Mouse (Mus musculus): ENCODE results near the gene Tbx1. TPM values are rescaled to one million over a fixed set of nuclear protein-coding genes. Genes with fewer than 3 reads are reported as not detected.

Tbx1 gene
- polyA plus RNA-seq, 2 experiments = 8.7 to 12.1 TPM

DNA sequence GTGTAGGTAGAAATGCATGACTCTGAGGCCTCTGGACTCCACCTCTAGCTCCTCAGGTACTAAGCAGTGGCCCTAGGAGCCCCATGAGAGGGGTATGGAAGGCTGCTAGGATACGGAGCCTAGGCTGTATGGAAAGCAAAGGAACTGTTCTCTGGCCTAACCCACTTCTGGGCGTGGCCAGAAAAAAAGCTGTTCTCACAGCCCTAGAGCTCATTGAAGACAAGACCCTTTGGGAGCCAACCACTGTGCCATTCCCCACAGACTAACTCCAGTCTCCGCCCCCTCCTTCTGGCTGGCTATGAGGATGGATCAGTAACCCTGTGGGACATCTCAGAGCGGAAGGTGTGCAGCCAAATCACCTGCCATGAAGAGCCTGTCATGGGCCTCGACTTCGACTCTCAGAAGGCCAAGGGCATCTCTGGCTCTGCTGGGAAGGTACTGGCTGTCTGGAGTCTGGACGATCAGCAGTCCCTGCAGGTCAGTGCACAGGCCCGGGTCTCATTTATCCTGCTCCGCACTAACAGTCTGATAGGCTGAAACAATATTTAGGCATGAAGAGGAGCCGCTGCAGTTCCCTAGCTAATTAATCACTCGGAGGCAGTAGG, 38.3 kb downstream of the Tbx1 start:
- ATAC-seq (ENCODE audit: low FRiP score, low read depth) = no peak
- Histone ChIP-seq H3K36me3 (ENCODE audit: control insufficient read depth, insufficient read depth, low read length) (no peaks in the 10 kb centered on the region), H3K4me1 (ENCODE audit: control insufficient read depth, insufficient read depth, low read length) (peaks cover 17% of the 10 kb centered on the region), H3K4me2 (replicated peaks; ENCODE audit: low read depth, low read length, severe bottlenecking) (no peak overlapping the region), H3K9me3 (ENCODE audit: control insufficient read depth, low read length) (no peaks in the 10 kb centered on the region), H3K27me3 (ENCODE audit: control insufficient read depth, insufficient read depth, low read length) (no peaks in the 10 kb centered on the region), H3K27ac (replicated peaks; ENCODE audit: low read depth, low read length) (no peak overlapping the region), H3K4me3 (replicated peaks; ENCODE audit: low read length) (no peak overlapping the region), H3K9ac (ENCODE audit: low read depth, low read length, severe bottlenecking) (no peak overlapping the region)
- no peak for DNase-seq (ENCODE audit: low spot score)
- WGBS = 63% methylated on average over 11 of the region's 11 CpGs
- no peak for TF ChIP-seq POLR2A (IDR thresholded peaks at IDR 0.05; ENCODE audit: borderline replicate concordance, extremely low read depth, insufficient read depth, insufficient read length)

DNA sequence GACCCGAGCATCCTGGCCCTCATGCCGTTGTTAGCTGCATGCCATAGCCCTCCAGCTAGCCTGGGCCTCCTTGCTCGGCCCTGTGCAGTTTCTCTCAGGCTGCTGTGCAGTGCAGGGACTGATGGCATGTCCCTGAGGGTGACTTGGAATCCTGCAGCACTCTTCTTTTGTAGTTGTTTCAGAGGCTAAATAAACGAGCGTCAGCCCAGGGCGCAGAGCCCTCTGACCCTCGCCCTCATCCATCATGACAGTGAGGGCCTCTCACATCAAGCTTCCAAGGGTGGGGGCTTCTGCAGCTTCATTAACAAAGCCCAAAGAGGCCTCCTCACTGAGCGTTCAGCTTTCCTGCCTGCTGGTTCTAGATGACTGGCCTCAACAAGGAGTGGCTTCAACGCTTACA, 38.9 kb downstream of the Tbx1 start:
- Histone ChIP-seq H3K4me3 (replicated peaks; ENCODE audit: low read length) (no peak overlapping the region), H3K4me1 (ENCODE audit: control insufficient read depth, insufficient read depth, low read length) (peaks cover 17% of the 10 kb centered on the region), H3K9ac (ENCODE audit: low read depth, low read length, severe bottlenecking) (no peak overlapping the region), H3K27ac (replicated peaks; ENCODE audit: low read depth, low read length) (no peak overlapping the region), H3K27me3 (ENCODE audit: control insufficient read depth, insufficient read depth, low read length) (no peaks in the 10 kb centered on the region), H3K9me3 (ENCODE audit: control insufficient read depth, low read length) (no peaks in the 10 kb centered on the region), H3K36me3 (ENCODE audit: control insufficient read depth, insufficient read depth, low read length) (no peaks in the 10 kb centered on the region), H3K4me2 (replicated peaks; ENCODE audit: low read depth, low read length, severe bottlenecking) (no peak overlapping the region)
- 39% methylated on average over 9 of the region's 9 CpGs for WGBS
- DNase-seq (ENCODE audit: low spot score) (no peak), ATAC-seq (ENCODE audit: low FRiP score, low read depth) (no peak)
- TF ChIP-seq POLR2A (IDR thresholded peaks at IDR 0.05; ENCODE audit: borderline replicate concordance, extremely low read depth, insufficient read depth, insufficient read length) = no peak

GRCm38 (mm10) chr16:18547891-18548290, 42.6 kb downstream of the Tbx1 start:
- ATAC-seq (ENCODE audit: low FRiP score, low read depth) = no peak
- H3K9me3 ChIP-seq (ENCODE audit: control insufficient read depth, low read length) = no peaks in the 10 kb centered on the region
- no peaks in the 10 kb centered on the region for H3K4me1 ChIP-seq (ENCODE audit: control insufficient read depth, insufficient read depth, low read length)
- H3K27me3 ChIP-seq (ENCODE audit: control insufficient read depth, insufficient read depth, low read length) = no peaks in the 10 kb centered on the region
- WGBS = 72% methylated on average over 5 of the region's 5 CpGs
- H3K4me3 ChIP-seq (replicated peaks; ENCODE audit: low read length) = no peak overlapping the region
- TF ChIP-seq POLR2A (IDR thresholded peaks at IDR 0.05; ENCODE audit: borderline replicate concordance, extremely low read depth, insufficient read depth, insufficient read length) = no peak
- H3K27ac ChIP-seq (replicated peaks; ENCODE audit: low read depth, low read length) = no peak overlapping the region
- no peak for DNase-seq (ENCODE audit: low spot score)
- no peak overlapping the region for H3K9ac ChIP-seq (ENCODE audit: low read depth, low read length, severe bottlenecking)
- no peaks in the 10 kb centered on the region for H3K36me3 ChIP-seq (ENCODE audit: control insufficient read depth, insufficient read depth, low read length)
- H3K4me2 ChIP-seq (replicated peaks; ENCODE audit: low read depth, low read length, severe bottlenecking) = no peak overlapping the region

GRCm38 (mm10) chr16:18543151-18543829, 47.2 kb downstream of the Tbx1 start:
- Histone ChIP-seq H3K9me3 (ENCODE audit: control insufficient read depth, low read length) (no peaks in the 10 kb centered on the region), H3K36me3 (ENCODE audit: control insufficient read depth, insufficient read depth, low read length) (no peaks in the 10 kb centered on the region), H3K9ac (ENCODE audit: low read depth, low read length, severe bottlenecking) (no peak overlapping the region), H3K4me3 (replicated peaks; ENCODE audit: low read length) (no peak overlapping the region), H3K27ac (replicated peaks; ENCODE audit: low read depth, low read length) (no peak overlapping the region), H3K4me1 (ENCODE audit: control insufficient read depth, insufficient read depth, low read length) (no peaks in the 10 kb centered on the region), H3K4me2 (replicated peaks; ENCODE audit: low read depth, low read length, severe bottlenecking) (no peak overlapping the region), H3K27me3 (ENCODE audit: control insufficient read depth, insufficient read depth, low read length) (no peaks in the 10 kb centered on the region)
- ATAC-seq (ENCODE audit: low FRiP score, low read depth) (0 out of 2 replicates have a peak, but pooled peaks have one; percentile 19), DNase-seq (ENCODE audit: low spot score) (no peak)
- 63% methylated on average over 8 of the region's 8 CpGs for WGBS
- TF ChIP-seq POLR2A (IDR thresholded peaks at IDR 0.05; ENCODE audit: borderline replicate concordance, extremely low read depth, insufficient read depth, insufficient read length) = no peak

- Histone ChIP-seq H3K9me3 (ENCODE audit: control insufficient read depth, low read length) (no peaks in the 10 kb centered on the region), H3K9ac (ENCODE audit: low read depth, low read length, severe bottlenecking) (no peak overlapping the region), H3K36me3 (ENCODE audit: control insufficient read depth, insufficient read depth, low read length) (no peaks in the 10 kb centered on the region), H3K4me2 (replicated peaks; ENCODE audit: low read depth, low read length, severe bottlenecking) (no peak overlapping the region), H3K27me3 (ENCODE audit: control insufficient read depth, insufficient read depth, low read length) (no peaks in the 10 kb centered on the region), H3K4me3 (replicated peaks; ENCODE audit: low read length) (no peak overlapping the region), H3K4me1 (ENCODE audit: control insufficient read depth, insufficient read depth, low read length) (no peaks in the 10 kb centered on the region), H3K27ac (replicated peaks; ENCODE audit: low read depth, low read length) (no peak overlapping the region)
- 67% methylated on average over 6 of the region's 6 CpGs for WGBS
- TF ChIP-seq POLR2A (IDR thresholded peaks at IDR 0.05; ENCODE audit: borderline replicate concordance, extremely low read depth, insufficient read depth, insufficient read length) = no peak
- ATAC-seq (ENCODE audit: low FRiP score, low read depth) = no peak
- no peak for DNase-seq (ENCODE audit: low spot score)
These were observed 51.2 kb downstream of the Tbx1 start for GRCm38 (mm10) chr16:18539281-18539680.

Measured in limb, embryonic 14.5 days (tissue).